Mouse (Mus musculus): Measurements from ENCODE around the gene Ghrh. TPM values are rescaled to one million over a fixed set of nuclear protein-coding genes. Genes with fewer than 3 reads are reported as not detected.
A peak's percentile ranks its signal among the peaks of the same experiment; 100 is the strongest.

Ghrh gene
- polyA plus RNA-seq, 1 experiment from 2014 or later, result not detected

DNA sequence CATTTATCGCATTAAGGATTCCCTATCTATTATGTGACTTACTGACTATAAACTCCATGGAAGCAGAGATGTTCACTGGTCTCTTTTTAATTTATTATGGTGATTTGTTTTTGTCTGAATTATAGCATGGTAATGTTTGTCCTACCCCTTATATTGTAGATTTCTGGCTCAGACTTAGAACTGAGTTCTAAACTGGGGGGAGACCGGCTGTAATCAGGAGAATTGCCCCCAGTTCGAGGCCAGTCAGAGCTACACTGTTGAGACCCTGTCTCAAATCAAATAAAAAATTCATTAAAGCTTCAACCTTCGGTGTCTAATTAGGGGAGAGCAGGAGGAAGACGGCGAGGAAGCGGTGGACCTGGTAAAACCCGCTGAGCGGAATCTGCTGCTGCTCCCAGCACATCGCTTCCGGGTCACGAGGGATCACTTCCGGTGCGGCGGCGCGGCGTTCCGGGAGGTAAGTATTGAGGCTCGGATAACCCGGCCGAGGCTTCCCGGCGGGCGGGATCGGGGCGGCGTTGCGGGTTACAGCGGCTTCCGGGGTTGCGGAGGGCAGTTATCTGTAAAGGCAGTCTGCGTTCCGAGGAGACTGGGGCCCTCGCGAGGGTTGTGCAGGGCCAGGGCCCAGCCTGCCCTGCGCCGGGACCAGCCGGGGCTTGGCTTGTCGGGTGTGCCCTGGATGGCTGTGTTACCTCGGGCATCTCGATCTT lies 20.0 kb upstream of the Ghrh start, which contains the start of gene Manbal:
TSS of gene Manbal (plus strand) at position 411 of the 710 bp plus-strand sequence.
- Histone ChIP-seq H3K9ac (peak within 1 kb of the TSS; percentile 77), H3K9me3 (ENCODE audit: low read depth, low read length) (no peaks in the 10 kb centered on the region), H3K4me2 (peak within 1 kb of the TSS; percentile 90), H3K4me3 (ENCODE audit: low read depth, low read length) (peak within 1 kb of the TSS; percentile 84), H3K36me3 (ENCODE audit: insufficient read depth) (no peaks in the 10 kb centered on the region), H3K4me1 (ENCODE audit: insufficient read depth) (0 out of 2 replicates have a peak, but pooled peaks cover 5% of the 10 kb centered on the region), H3K27me3 (ENCODE audit: insufficient read depth, low read length) (no peaks in the 10 kb centered on the region), H3K27ac (ENCODE audit: low read depth) (peak within 1 kb of the TSS; percentile 93)
- ATAC-seq (ENCODE audit: insufficient read depth) (peak; percentile 89), DNase-seq (peak; percentile 96)
- WGBS, result 4% methylated on average over 42 of the region's 42 CpGs
- TF ChIP-seq CTCF (IDR thresholded peaks at IDR 0.05; ENCODE audit: low read depth), result no peak

GRCm38 (mm10) chr2:157366762-157367161 lies 19.5 kb upstream of the Ghrh start:
- no peak for TF ChIP-seq CTCF (IDR thresholded peaks at IDR 0.05; ENCODE audit: low read depth)
- H3K27ac ChIP-seq (ENCODE audit: low read depth), result no peak overlapping the region
- ATAC-seq (ENCODE audit: insufficient read depth) (no peak), DNase-seq (no peak)
- no peak overlapping the region for H3K9ac ChIP-seq
- H3K4me3 ChIP-seq (ENCODE audit: low read depth, low read length), result peak overlapping the region; percentile 84
- WGBS, result 73% methylated on average over 9 of the region's 9 CpGs
- no peaks in the 10 kb centered on the region for H3K27me3 ChIP-seq (ENCODE audit: insufficient read depth, low read length)
- H3K4me1 ChIP-seq (ENCODE audit: insufficient read depth), result 0 out of 2 replicates have a peak, but pooled peaks cover under 1% of the 10 kb centered on the region
- H3K36me3 ChIP-seq (ENCODE audit: insufficient read depth), result no peaks in the 10 kb centered on the region
- H3K9me3 ChIP-seq (ENCODE audit: low read depth, low read length), result no peaks in the 10 kb centered on the region
- peak overlapping the region; percentile 90 for H3K4me2 ChIP-seq

DNA sequence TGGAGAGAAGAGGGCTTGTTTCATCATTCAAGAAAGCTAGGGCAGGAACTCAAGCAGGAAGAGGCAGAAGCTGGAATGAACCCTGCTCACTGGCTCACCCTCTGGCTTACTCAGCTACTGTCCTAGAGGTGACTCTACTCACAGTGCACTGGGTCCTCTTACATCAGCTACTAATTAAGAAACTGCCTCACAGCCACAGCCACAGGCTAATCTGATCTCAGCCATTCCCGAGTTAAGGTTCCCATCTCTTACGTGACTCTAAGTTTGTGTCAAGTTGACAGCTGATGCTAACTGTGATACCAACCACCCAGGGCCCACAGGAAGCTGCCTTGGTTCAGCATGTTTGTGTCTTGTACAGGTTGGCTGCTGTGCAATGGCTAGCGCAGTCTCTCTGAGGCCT lies 15.7 kb upstream of the Ghrh start:
- Histone ChIP-seq H3K9ac (no peak overlapping the region), H3K4me3 (ENCODE audit: low read depth, low read length) (no peak overlapping the region), H3K36me3 (ENCODE audit: insufficient read depth) (no peaks in the 10 kb centered on the region), H3K9me3 (ENCODE audit: low read depth, low read length) (no peaks in the 10 kb centered on the region), H3K27ac (ENCODE audit: low read depth) (no peak overlapping the region), H3K4me2 (no peak overlapping the region), H3K4me1 (ENCODE audit: insufficient read depth) (no peaks in the 10 kb centered on the region), H3K27me3 (ENCODE audit: insufficient read depth, low read length) (no peaks in the 10 kb centered on the region)
- DNase-seq (no peak), ATAC-seq (ENCODE audit: insufficient read depth) (no peak)
- no peak for TF ChIP-seq CTCF (IDR thresholded peaks at IDR 0.05; ENCODE audit: low read depth)
- WGBS, result 68% methylated on average over 3 of the region's 3 CpGs

- H3K27ac ChIP-seq (ENCODE audit: low read depth), result no peak overlapping the region
- no peak overlapping the region for H3K9ac ChIP-seq
- WGBS, result 70% methylated on average over 5 of the region's 5 CpGs
- no peaks in the 10 kb centered on the region for H3K9me3 ChIP-seq (ENCODE audit: low read depth, low read length)
- H3K4me2 ChIP-seq, result no peak overlapping the region
- no peak for DNase-seq
- H3K4me3 ChIP-seq (ENCODE audit: low read depth, low read length), result no peak overlapping the region
- no peaks in the 10 kb centered on the region for H3K36me3 ChIP-seq (ENCODE audit: insufficient read depth)
- H3K4me1 ChIP-seq (ENCODE audit: insufficient read depth), result no peaks in the 10 kb centered on the region
- TF ChIP-seq CTCF (IDR thresholded peaks at IDR 0.05; ENCODE audit: low read depth), result no peak
- H3K27me3 ChIP-seq (ENCODE audit: insufficient read depth, low read length), result no peaks in the 10 kb centered on the region
- no peak for ATAC-seq (ENCODE audit: insufficient read depth)
Observed at GRCm38 (mm10) chr2:157360028-157360427, 12.7 kb upstream of the Ghrh start.

GRCm38 (mm10) chr2:157354106-157354505 lies 6.8 kb upstream of the Ghrh start:
- Histone ChIP-seq H3K9ac (no peak overlapping the region), H3K4me2 (no peak overlapping the region), H3K4me3 (ENCODE audit: low read depth, low read length) (no peak overlapping the region), H3K9me3 (ENCODE audit: low read depth, low read length) (no peaks in the 10 kb centered on the region), H3K36me3 (ENCODE audit: insufficient read depth) (no peaks in the 10 kb centered on the region), H3K27me3 (ENCODE audit: insufficient read depth, low read length) (no peaks in the 10 kb centered on the region), H3K4me1 (ENCODE audit: insufficient read depth) (no peaks in the 10 kb centered on the region), H3K27ac (ENCODE audit: low read depth) (no peak overlapping the region)
- ATAC-seq (ENCODE audit: insufficient read depth), result no peak
- WGBS, result 68% methylated on average over 3 of the region's 3 CpGs
- DNase-seq, result no peak
- no peak for TF ChIP-seq CTCF (IDR thresholded peaks at IDR 0.05; ENCODE audit: low read depth)

- no peak for TF ChIP-seq CTCF (IDR thresholded peaks at IDR 0.05; ENCODE audit: low read depth)
- Histone ChIP-seq H3K27ac (ENCODE audit: low read depth) (no peak overlapping the region), H3K9ac (no peak overlapping the region), H3K36me3 (ENCODE audit: insufficient read depth) (no peaks in the 10 kb centered on the region), H3K9me3 (ENCODE audit: low read depth, low read length) (no peaks in the 10 kb centered on the region), H3K4me3 (ENCODE audit: low read depth, low read length) (no peak overlapping the region), H3K4me2 (no peak overlapping the region), H3K4me1 (ENCODE audit: insufficient read depth) (no peaks in the 10 kb centered on the region), H3K27me3 (ENCODE audit: insufficient read depth, low read length) (no peaks in the 10 kb centered on the region)
- WGBS, result 67% methylated on average over 4 of the region's 4 CpGs
- ATAC-seq (ENCODE audit: insufficient read depth) (no peak), DNase-seq (no peak)
Observed at GRCm38 (mm10) chr2:157353183-157353582, 5.9 kb upstream of the Ghrh start.

DNA sequence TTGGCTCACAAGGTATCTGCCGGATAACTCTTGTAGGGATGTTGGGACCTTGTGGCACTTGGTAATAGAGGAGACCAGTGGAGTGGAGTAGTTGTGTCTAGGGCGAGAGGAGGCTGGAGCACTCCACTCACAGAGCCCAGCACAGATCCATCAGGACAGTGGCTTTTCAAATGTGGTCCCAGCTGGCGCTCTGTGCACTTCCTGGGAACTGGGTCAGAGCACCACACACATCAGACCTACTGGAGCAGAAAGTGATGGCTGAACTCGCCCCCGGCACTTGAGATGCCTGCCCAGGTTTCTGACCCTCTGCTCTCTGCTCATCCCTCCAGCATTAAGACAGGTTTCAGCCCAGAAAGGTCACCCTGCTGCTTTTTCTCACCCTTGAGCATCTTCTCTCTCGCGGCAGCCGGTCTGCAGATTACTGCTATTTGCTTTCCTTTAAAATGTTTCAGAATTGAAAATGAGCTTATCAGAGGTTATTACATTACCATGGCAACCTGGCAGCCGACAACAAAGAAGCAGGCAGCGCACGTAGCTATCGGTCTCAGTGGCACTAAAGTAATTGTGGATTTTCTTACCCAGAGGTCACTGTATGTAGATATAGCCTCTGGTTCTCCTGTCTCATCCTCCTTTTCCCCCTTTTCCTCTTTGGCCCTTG lies 1.9 kb upstream of the Ghrh start:
- no peak overlapping the region for H3K4me2 ChIP-seq
- H3K4me1 ChIP-seq (ENCODE audit: insufficient read depth), result no peaks in the 10 kb centered on the region; the same call in 1 of the 2 replicates
- no peak overlapping the region for H3K9ac ChIP-seq
- no peaks in the 10 kb centered on the region for H3K27me3 ChIP-seq (ENCODE audit: insufficient read depth, low read length)
- no peak for ATAC-seq (ENCODE audit: insufficient read depth)
- 47% methylated on average over 12 of the region's 12 CpGs for WGBS
- TF ChIP-seq CTCF (IDR thresholded peaks at IDR 0.05; ENCODE audit: low read depth), result no peak
- no peaks in the 10 kb centered on the region for H3K36me3 ChIP-seq (ENCODE audit: insufficient read depth)
- H3K9me3 ChIP-seq (ENCODE audit: low read depth, low read length), result no peaks in the 10 kb centered on the region
- H3K27ac ChIP-seq (ENCODE audit: low read depth), result no peak overlapping the region
- H3K4me3 ChIP-seq (ENCODE audit: low read depth, low read length), result no peak overlapping the region
- no peak for DNase-seq
